Mouse (Mus musculus) intestine, embryonic 14.5 days (tissue): ENCODE measurements around the gene Galnt2. TPM values are rescaled to one million over a fixed set of nuclear protein-coding genes. Genes with fewer than 3 reads are reported as not detected.

Experiments used
- ATAC-seq: fragments of 200-750 bp; cut with Nextera tagmentation; replicated peaks from 2 replicates; pipeline ENCODE4 v1.8.0; 2017; ENCODE audit warnings: low read depth, moderate number of reproducible peaks, moderate TSS enrichment, moderate library complexity; ENCODE audit not compliant: low FRiP score, low TSS enrichment
- DNase-seq: peaks from one replicate; pipeline ENCODE4 v3.0.0-alpha.2; 2018; ENCODE audit warnings: low spot score
- H3K27ac ChIP-seq: fragments of 300-500 bp; sonication (generic); 2 replicates; pipeline ENCODE4 v1.5.1; 2014; ENCODE audit warnings: low read depth, mild to moderate bottlenecking, control low read depth
- H3K27me3 ChIP-seq: fragments of 300-500 bp; sonication (generic); replicated peaks from 2 replicates; pipeline ENCODE4 v1.6.1; 2014; ENCODE audit warnings: low read length, control low read depth; ENCODE audit not compliant: control insufficient read depth, insufficient read depth
- H3K36me3 ChIP-seq: fragments of 300-500 bp; sonication (generic); 2 replicates; pipeline ENCODE4 v1.6.1; 2014; ENCODE audit warnings: low read length, control low read depth; ENCODE audit not compliant: control insufficient read depth, insufficient read depth
- H3K4me1 ChIP-seq: fragments of 300-500 bp; sonication (generic); replicated peaks from 2 replicates; pipeline ENCODE4 v1.6.1; 2014; ENCODE audit warnings: low read length, control low read depth, mixed read lengths; ENCODE audit not compliant: control insufficient read depth, insufficient read depth
- H3K4me2 ChIP-seq: fragments of 300-500 bp; sonication (generic); 2 replicates; pipeline ENCODE4 v1.6.1; 2014; ENCODE audit warnings: low read length
- H3K4me3 ChIP-seq: fragments of 300-500 bp; sonication (generic); 2 replicates; pipeline ENCODE4 v1.5.1; 2014; ENCODE audit warnings: low read depth, low read length, control low read depth, mixed read lengths
- H3K9ac ChIP-seq: fragments of 300-500 bp; sonication (generic); 2 replicates; pipeline ENCODE4 v1.6.1; 2014; ENCODE audit warnings: mild to moderate bottlenecking, low read length
- H3K9me3 ChIP-seq: fragments of 300-500 bp; sonication (generic); 2 replicates; pipeline ENCODE4 v1.6.1; 2016; ENCODE audit warnings: low read length, control low read depth; ENCODE audit not compliant: control insufficient read depth
- WGBS: fragments of 180-500 bp; shearing (Covaris S2); extraction: QIAGEN DNeasy Blood & Tissue Kit; methylation state at CpG from one replicate; pipeline ENCODE4 v1.1.7; 2014; 5-methylcytosine and 5-hydroxymethylcytosine counted together
- polyA plus RNA-seq: library from polyadenylated mRNA; unstranded; fragments of >200 nt; fragmentation: Nextera tagmentation; extraction: Ambion mirVana; gene quantifications from 2 replicates; pipeline ENCODE4 v1.2.1, GENCODE M21; 2014

Gene Galnt2
- polyA plus RNA-seq, 1 experiment from 2014 or later = 63.9 TPM

DNA sequence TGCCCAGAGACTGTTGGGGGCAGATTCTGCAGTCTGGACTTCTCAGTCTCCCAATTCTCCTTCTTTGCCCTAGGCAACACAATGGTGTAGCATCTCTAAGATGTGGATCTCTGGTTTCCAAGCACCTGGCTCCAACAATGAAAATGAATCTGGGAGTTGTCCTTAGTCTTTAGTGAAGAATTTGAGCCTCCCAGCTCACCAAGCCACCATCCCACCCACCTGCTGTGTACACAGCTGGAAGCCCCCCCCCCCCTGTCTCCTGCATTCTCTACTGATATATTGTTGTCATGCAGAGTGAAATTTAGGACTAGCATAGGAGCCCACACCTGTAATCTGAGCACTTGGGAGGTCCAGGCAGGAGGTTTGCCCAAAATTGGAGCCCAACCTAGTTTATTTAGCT, 14.2 kb upstream of the Galnt2 start:
- no peak overlapping the region for H3K9ac ChIP-seq
- H3K9me3 ChIP-seq = no peaks in the 10 kb centered on the region
- H3K4me3 ChIP-seq = no peak overlapping the region
- H3K4me1 ChIP-seq = 0 out of 2 replicates have a peak, but pooled peaks cover 9% of the 10 kb centered on the region
- no peak overlapping the region for H3K27ac ChIP-seq
- ATAC-seq (no peak), DNase-seq (no peak)
- no peaks in the 10 kb centered on the region for H3K27me3 ChIP-seq
- H3K36me3 ChIP-seq = no peaks in the 10 kb centered on the region
- no peak overlapping the region for H3K4me2 ChIP-seq

DNA sequence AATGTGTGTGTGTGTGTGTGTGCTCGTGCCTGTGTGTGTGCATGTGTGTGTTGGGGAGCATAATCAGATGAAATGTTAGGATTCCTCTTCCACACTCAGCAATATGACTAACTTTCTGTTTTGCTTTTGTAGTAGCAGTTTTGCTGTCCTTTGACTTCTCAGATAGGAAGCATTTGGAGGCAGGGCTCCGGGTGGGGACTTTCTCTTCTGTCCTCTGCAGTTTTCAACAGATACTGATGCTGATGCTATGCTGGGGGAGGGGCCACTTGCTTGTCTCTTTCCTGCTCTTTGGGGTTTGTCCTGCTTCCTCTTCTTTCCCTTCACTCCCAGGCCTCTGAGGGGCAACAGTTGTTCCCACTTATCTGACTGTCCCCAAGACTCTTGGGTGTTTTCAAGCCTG, 1.3 kb upstream of the Galnt2 start:
- ATAC-seq (no peak), DNase-seq (no peak)
- Histone ChIP-seq H3K9ac (no peak overlapping the region), H3K27me3 (no peaks in the 10 kb centered on the region), H3K9me3 (no peaks in the 10 kb centered on the region), H3K4me2 (no peak overlapping the region), H3K4me1 (peaks cover 16% of the 10 kb centered on the region), H3K36me3 (no peaks in the 10 kb centered on the region), H3K27ac (no peak overlapping the region), H3K4me3 (no peak overlapping the region)
- 51% methylated on average over 2 of the region's 2 CpGs for WGBS

DNA sequence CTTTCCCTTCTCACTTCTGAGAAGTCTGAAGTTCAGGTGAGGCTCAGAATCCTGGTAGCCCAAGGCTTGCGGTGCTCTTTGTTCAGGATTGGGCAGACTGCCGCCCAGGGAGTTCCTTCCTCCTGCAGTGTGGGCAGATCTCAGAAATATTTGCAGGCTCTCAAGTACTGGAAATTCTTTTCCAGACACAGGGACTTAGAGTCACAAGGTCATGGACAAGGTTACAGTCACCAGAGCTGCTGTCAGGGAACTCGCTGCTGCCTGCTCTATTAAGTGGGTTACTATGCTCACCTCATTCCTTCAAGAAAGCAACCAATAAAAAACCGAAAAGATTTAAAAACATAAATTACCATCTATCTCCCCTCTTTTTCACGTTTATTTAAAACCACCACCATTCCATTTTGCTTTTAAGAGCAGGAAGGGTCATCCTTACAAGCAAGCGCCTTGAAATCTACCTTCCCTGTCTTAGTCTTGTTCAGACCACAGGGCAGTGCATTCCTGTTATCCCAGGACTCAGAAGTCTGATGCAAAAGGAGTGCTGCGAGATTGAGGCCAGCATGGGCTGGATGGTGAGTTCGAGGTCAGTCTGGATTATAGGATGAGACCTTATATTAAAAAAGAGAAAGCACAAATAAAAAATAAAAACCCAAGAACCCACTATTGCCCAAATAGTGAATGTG, 555 bp upstream of the Galnt2 start:
- Histone ChIP-seq H3K4me1 (peaks cover 16% of the 10 kb centered on the region), H3K27ac (no peak overlapping the region), H3K9ac (peak overlapping the region; percentile 88; the same call in 1 of the 2 replicates), H3K36me3 (no peaks in the 10 kb centered on the region), H3K9me3 (no peaks in the 10 kb centered on the region), H3K4me3 (peak overlapping the region; percentile 85), H3K4me2 (peak overlapping the region; percentile 93), H3K27me3 (no peaks in the 10 kb centered on the region)
- WGBS = 55% methylated on average over 8 of the region's 8 CpGs
- no peak for DNase-seq
- ATAC-seq = peak; percentile 57

GRCm38 (mm10) chr8:124231485-124232279, 491 bp downstream of the Galnt2 start:
- H3K27me3 ChIP-seq = no peaks in the 10 kb centered on the region
- ATAC-seq (peak; percentile 87), DNase-seq (peak; percentile 78)
- peak overlapping the region; percentile 93 for H3K4me2 ChIP-seq
- H3K4me1 ChIP-seq = peaks cover 16% of the 10 kb centered on the region
- WGBS = under 1% methylated on average over 80 of the region's 83 CpGs
- H3K9me3 ChIP-seq = no peaks in the 10 kb centered on the region
- no peaks in the 10 kb centered on the region for H3K36me3 ChIP-seq
- peak overlapping the region; percentile 85 for H3K4me3 ChIP-seq
- H3K27ac ChIP-seq = peak overlapping the region; percentile 69
- H3K9ac ChIP-seq = peak overlapping the region; percentile 88

DNA sequence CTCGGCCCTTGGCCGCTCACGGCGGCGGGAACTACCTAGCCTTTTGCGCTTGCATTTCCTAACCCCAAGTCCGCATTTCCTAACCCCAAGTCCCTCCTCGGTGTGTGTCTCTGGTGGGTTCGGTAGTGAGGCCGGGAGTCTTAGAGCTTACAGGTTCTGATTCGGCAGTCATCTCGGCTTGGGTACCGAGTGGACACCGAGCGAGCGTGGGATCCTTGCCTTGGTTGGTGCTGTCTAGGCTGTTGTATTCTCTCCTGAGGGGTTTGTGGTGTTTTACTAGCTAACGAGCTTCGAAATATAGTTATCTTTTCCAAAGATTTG, 1.0 kb downstream of the Galnt2 start:
- H3K27ac ChIP-seq = no peak overlapping the region
- peak overlapping the region; percentile 88 for H3K9ac ChIP-seq
- H3K36me3 ChIP-seq = no peaks in the 10 kb centered on the region
- WGBS = 4% methylated on average over 18 of the region's 18 CpGs
- peak overlapping the region; percentile 85 for H3K4me3 ChIP-seq
- peaks cover 16% of the 10 kb centered on the region for H3K4me1 ChIP-seq
- H3K27me3 ChIP-seq = no peaks in the 10 kb centered on the region
- no peak for ATAC-seq
- H3K4me2 ChIP-seq = peak overlapping the region; percentile 93
- DNase-seq = no peak
- no peaks in the 10 kb centered on the region for H3K9me3 ChIP-seq

- Histone ChIP-seq H3K4me1 (peaks cover 20% of the 10 kb centered on the region), H3K4me2 (no peak overlapping the region), H3K36me3 (no peaks in the 10 kb centered on the region), H3K9ac (no peak overlapping the region), H3K27me3 (no peaks in the 10 kb centered on the region), H3K27ac (no peak overlapping the region), H3K4me3 (no peak overlapping the region), H3K9me3 (no peaks in the 10 kb centered on the region)
- 55% methylated on average over 2 of the region's 2 CpGs for whole genome bisulfite sequencing
- ATAC-seq (no peak), DNase-seq (no peak)
These were observed 3.3 kb downstream of the Galnt2 start for GRCm38 (mm10) chr8:124234496-124234895.

DNA sequence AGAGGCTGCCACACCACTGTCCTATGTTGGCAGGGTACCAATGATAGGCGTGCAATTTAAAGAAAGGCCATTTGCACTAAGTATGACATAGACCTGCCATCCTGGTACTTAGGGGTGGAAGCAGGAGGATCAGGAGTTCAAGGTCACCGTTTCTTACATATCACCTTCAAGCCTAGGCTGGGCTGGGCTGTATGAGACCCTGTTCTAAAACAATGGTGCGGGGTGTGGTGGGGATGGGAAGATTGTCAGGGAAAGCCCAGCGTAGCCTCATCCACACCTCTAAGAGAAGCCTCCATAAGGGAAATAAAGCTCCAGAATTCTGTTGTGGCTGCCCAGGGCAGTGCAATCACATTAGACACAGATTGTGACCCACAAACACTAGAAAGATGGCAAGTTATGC, 4.3 kb downstream of the Galnt2 start:
- H3K36me3 ChIP-seq = no peaks in the 10 kb centered on the region
- no peak overlapping the region for H3K4me3 ChIP-seq
- H3K27me3 ChIP-seq = no peaks in the 10 kb centered on the region
- DNase-seq = no peak
- no peak overlapping the region for H3K9ac ChIP-seq
- H3K27ac ChIP-seq = no peak overlapping the region
- WGBS = 85% methylated on average over 4 of the region's 4 CpGs
- no peak for ATAC-seq
- H3K9me3 ChIP-seq = no peaks in the 10 kb centered on the region
- no peak overlapping the region for H3K4me2 ChIP-seq
- H3K4me1 ChIP-seq = peaks cover 30% of the 10 kb centered on the region

DNA sequence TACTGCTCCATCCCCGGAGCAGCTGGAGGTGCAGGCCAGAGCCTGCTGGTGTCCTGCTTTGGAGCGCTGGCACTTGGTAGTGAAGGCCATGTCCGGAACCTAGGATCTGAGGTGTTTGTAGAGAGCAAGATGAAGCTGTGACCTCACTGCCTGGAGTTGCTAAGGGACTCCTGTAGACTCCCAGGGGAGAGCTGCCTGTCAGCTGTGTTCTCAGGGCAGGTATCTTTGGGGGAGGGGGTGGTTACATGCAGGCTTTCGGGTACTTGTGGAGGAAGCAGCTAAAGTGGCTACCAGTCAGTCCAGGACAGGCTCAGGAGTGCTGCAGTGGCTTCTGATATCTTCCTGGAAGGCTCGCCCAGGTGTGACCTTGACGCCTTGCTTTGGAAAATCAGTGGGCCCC, 8.2 kb downstream of the Galnt2 start:
- Histone ChIP-seq H3K9me3 (peaks cover 6% of the 10 kb centered on the region; the same call in 1 of the 2 replicates), H3K4me2 (no peak overlapping the region), H3K4me1 (peaks cover 25% of the 10 kb centered on the region), H3K27ac (no peak overlapping the region), H3K4me3 (no peak overlapping the region), H3K9ac (no peak overlapping the region), H3K27me3 (no peaks in the 10 kb centered on the region), H3K36me3 (peaks cover 4% of the 10 kb centered on the region; the same call in 1 of the 2 replicates)
- no peak for ATAC-seq
- DNase-seq = no peak
- 67% methylated on average over 6 of the region's 6 CpGs for WGBS
